22 mouse cellular contexts compared by ENCODE assay signal in the genomic region with DNA sequence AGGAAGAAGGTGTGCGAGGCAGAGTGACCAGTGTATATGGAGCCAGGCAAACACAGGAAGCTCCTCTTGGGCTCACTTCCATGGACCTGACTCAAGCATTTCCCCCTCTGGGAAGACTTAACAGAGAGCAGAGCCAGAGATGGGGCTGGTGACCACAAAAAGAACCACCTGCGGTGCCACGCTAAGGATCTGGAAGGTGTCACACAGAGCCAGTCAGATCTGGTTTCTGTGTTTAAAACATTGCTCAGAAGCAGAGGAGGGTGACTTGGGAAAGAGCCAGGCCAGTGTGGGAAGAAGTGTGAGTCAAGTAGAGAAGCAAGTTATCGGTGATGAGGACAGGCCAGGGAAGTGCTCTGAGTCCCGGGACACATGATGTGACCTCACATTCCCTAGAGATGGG. TPM values are rescaled to one million over a fixed set of nuclear protein-coding genes. Genes with fewer than 3 reads are reported as not detected.
DNase-seq lines count a peak whose midpoint lies in the region; ATAC-seq and TF ChIP-seq lines count a peak whose summit lies in the region.
"Had no signal": no experiment of that assay in that cellular context is flagged by ENCODE, and none has a peak within 500 bp of the region (broad histone marks: within the 10 kb centered on the region; RNA-seq: fewer than 3 reads in every experiment).

No protein-coding gene starts in this region.

- H3K36me3 ChIP-seq in midbrain, embryonic 13.5 days: no peaks in the 10 kb centered on the region
- H3K36me3 ChIP-seq in intestine, postnatal 0 days (ENCODE audit: control insufficient read depth, insufficient read depth): peaks cover 10% of the 10 kb centered on the region
- H3K36me3 ChIP-seq: embryonic facial prominence, embryonic 12.5 days; forebrain, embryonic 10.5 days; hindbrain, embryonic 12.5 days had no signal

- no peak overlapping the region for H3K4me2 ChIP-seq in midbrain, embryonic 13.5 days (replicated peaks)
- H3K4me2 ChIP-seq in intestine, postnatal 0 days (replicated peaks; ENCODE audit: low read depth): no peak overlapping the region
- H3K4me2 ChIP-seq: embryonic facial prominence, embryonic 12.5 days; heart, embryonic 13.5 days; hindbrain, embryonic 12.5 days had no signal

- no peaks in the 10 kb centered on the region for H3K9me3 ChIP-seq in midbrain, embryonic 13.5 days
- H3K9me3 ChIP-seq in intestine, postnatal 0 days (ENCODE audit: control insufficient read depth): no peaks in the 10 kb centered on the region
- H3K9me3 ChIP-seq: embryonic facial prominence, embryonic 12.5 days; forebrain, embryonic 10.5 days; heart, embryonic 13.5 days; hindbrain, embryonic 12.5 days had no signal

- no peak overlapping the region for H3K4me3 ChIP-seq in midbrain, embryonic 13.5 days (replicated peaks)
- no peak overlapping the region for H3K4me3 ChIP-seq in intestine, postnatal 0 days (ENCODE audit: low read depth, low read length)
- H3K4me3 ChIP-seq: embryonic facial prominence, embryonic 12.5 days; forebrain, embryonic 10.5 days; gastrocnemius, adult 2 months; heart, embryonic 13.5 days; hindbrain, embryonic 12.5 days had no signal

- no peak overlapping the region for H3K9ac ChIP-seq in midbrain, embryonic 13.5 days (replicated peaks)
- H3K9ac ChIP-seq in intestine, postnatal 0 days (ENCODE audit: low read depth, low read length): no peak overlapping the region
- H3K9ac ChIP-seq: embryonic facial prominence, embryonic 12.5 days; heart, embryonic 13.5 days; hindbrain, embryonic 12.5 days had no signal

- no peak overlapping the region for H3K27ac ChIP-seq in midbrain, embryonic 13.5 days
- no peak overlapping the region for H3K27ac ChIP-seq in intestine, postnatal 0 days (ENCODE audit: low read depth, low read length)
- H3K27ac ChIP-seq: embryonic facial prominence, embryonic 12.5 days; forebrain, embryonic 10.5 days; gastrocnemius, adult 2 months; heart, embryonic 13.5 days; hindbrain, embryonic 12.5 days had no signal

- peaks cover 24% of the 10 kb centered on the region for H3K4me1 ChIP-seq in midbrain, embryonic 13.5 days (replicated peaks)
- no peaks in the 10 kb centered on the region for H3K4me1 ChIP-seq in intestine, postnatal 0 days (replicated peaks; ENCODE audit: control insufficient read depth, insufficient read depth, low read length)
- H3K4me1 ChIP-seq: embryonic facial prominence, embryonic 12.5 days had no signal

- ATAC-seq in Patski: peak; percentile 69
- ATAC-seq in midbrain, embryonic 13.5 days: no peak
- no peak for ATAC-seq in intestine, postnatal 0 days
- ATAC-seq: forebrain, embryonic 14.5 days; hindbrain, embryonic 16.5 days; inflammation-experienced regulatory T-cells, adult 6 months had no signal

- in situ Hi-C loops in Patski (cut with MboI; ENCODE audit: low pct_unique_long_range_greater_than_20kb): no loop called here

- WGBS in midbrain, embryonic 13.5 days: 92% methylated on average over 5 of the region's 5 CpGs
- WGBS in intestine, postnatal 0 days: 75% methylated on average over 5 of the region's 5 CpGs

- H3K27me3 ChIP-seq in Patski: no peaks in the 10 kb centered on the region
- H3K27me3 ChIP-seq in midbrain, embryonic 13.5 days: no peaks in the 10 kb centered on the region
- no peaks in the 10 kb centered on the region for H3K27me3 ChIP-seq in intestine, postnatal 0 days (replicated peaks; ENCODE audit: control insufficient read depth, insufficient read depth, low read length)
- H3K27me3 ChIP-seq: CH12.LX; embryonic facial prominence, embryonic 12.5 days; heart, embryonic 13.5 days; hindbrain, embryonic 12.5 days had no signal

- POLR2A ChIA-PET in Patski (lab: Charles Lee): no interaction called here

- CTCF ChIA-PET in Patski (lab: Charles Lee): no interaction called here

- TF ChIP-seq CTCF in Patski (IDR thresholded peaks at IDR 0.05): no peak
- no peak for TF ChIP-seq CTCF in intestine, postnatal 0 days (IDR thresholded peaks at IDR 0.05; ENCODE audit: low read depth)

- peak; percentile 12 for DNase-seq in thymus, postnatal 0 days (ENCODE audit: low spot score)
- no peak for DNase-seq in thymus, adult 18-20 months
- peak; percentile 73 for DNase-seq in Patski (ENCODE audit: low read depth, low spot score)
- DNase-seq in fat pad, adult 2 months (ENCODE audit: extremely low read depth, low read depth, low spot score): peak; percentile 63
- no peak for DNase-seq in cerebellum, adult 8-10 months
- DNase-seq: adrenal gland, postnatal 14 days; cerebellum, adult 18-20 months; cerebellum, postnatal 10 days; gastrocnemius, adult 2 months; gastrocnemius, postnatal 36 days; heart, postnatal 36 days; kidney, adult 11 months had no signal

RNA-seq across cellular contexts. Expression of a gene that starts 55.4 kb away (rescaled TPM):
- polyA plus RNA-seq in thymus, postnatal 0 days (2015; fragmentation: Nextera tagmentation; extraction: Ambion mirVana): 361 and 379 TPM in 2 replicates
- polyA plus RNA-seq in Patski (2021): 27.7 TPM
- polyA plus RNA-seq in midbrain, embryonic 13.5 days (2015; fragmentation: Nextera tagmentation; extraction: Ambion mirVana): 55.0 and 64.8 TPM in 2 replicates
- polyA plus RNA-seq in intestine, postnatal 0 days (2015; fragmentation: Nextera tagmentation; extraction: Ambion mirVana): 32.5 and 33.4 TPM in 2 replicates

Comparison
In these comparisons a context has a peak if more than half of its experiments do, and no peak if none do; other contexts are left out.
1. DNase-seq: peak in thymus, postnatal 0 days (single experiment), Patski (single experiment) and fat pad, adult 2 months (single experiment); none in thymus, adult 18-20 months (0 of 2) and cerebellum, adult 8-10 months (single experiment).